Mouse (Mus musculus) C2C12 (cell line): ENCODE results near the gene Etl4.

Experiments used
- CEBPB ChIP-seq: IDR thresholded peaks from one replicate; pipeline ENCODE4 v1.6.1; 2011; ENCODE audit warnings: low read depth, mild to moderate bottlenecking, control low read depth, moderate library complexity
- CTCF ChIP-seq: IDR thresholded peaks from one replicate; pipeline ENCODE4 v1.5.1; 2011; ENCODE audit not compliant: control insufficient read depth, insufficient read depth, insufficient read length
- MYOG ChIP-seq: IDR thresholded peaks from one replicate; pipeline ENCODE4 v1.6.1; 2011; ENCODE audit not compliant: control insufficient read depth, insufficient read length; ENCODE audit errors: extremely low read depth
- USF1 ChIP-seq: IDR thresholded peaks from one replicate; pipeline ENCODE4 v1.6.1; 2011; ENCODE audit warnings: low read depth, mild to moderate bottlenecking, control low read depth, moderate library complexity

- TF ChIP-seq CTCF (no peak), MYOG (no peak), USF1 (no peak), CEBPB (no peak)
Observed at GRCm38 (mm10) chr2:20400556-20400955, 491.0 kb downstream of the Etl4 start.
